Mouse (Mus musculus) testis, adult 2 months (tissue): ENCODE results near the gene Calcrl. TPM values are rescaled to one million over a fixed set of nuclear protein-coding genes. Genes with fewer than 3 reads are reported as not detected.

Source experiments
- H3K27ac ChIP-seq: fragments of 200-500 bp; 2 replicates; pipeline ENCODE4 v1.5.1; 2012; ENCODE audit warnings: low read depth, low read length; ENCODE audit not compliant: control insufficient read depth, insufficient read depth
- H3K27me3 ChIP-seq: fragments of 200-500 bp; 2 replicates; pipeline ENCODE4 v1.6.1; 2012; ENCODE audit warnings: mild to moderate bottlenecking, low read length, moderate library complexity; ENCODE audit not compliant: control insufficient read depth, insufficient read depth
- H3K36me3 ChIP-seq: fragments of 200-500 bp; 2 replicates; pipeline ENCODE4 v1.6.1; 2012; ENCODE audit warnings: mild to moderate bottlenecking, low read length; ENCODE audit not compliant: control insufficient read depth, insufficient read depth
- H3K4me1 ChIP-seq: fragments of 200-500 bp; 2 replicates; pipeline ENCODE4 v1.6.1; 2012; ENCODE audit warnings: low read length; ENCODE audit not compliant: control insufficient read depth, insufficient read depth
- H3K4me3 ChIP-seq: fragments of 200-500 bp; 2 replicates; pipeline ENCODE4 v1.5.1; 2012; ENCODE audit warnings: low read depth, mild to moderate bottlenecking, low read length, moderate library complexity, mixed read lengths; ENCODE audit not compliant: control insufficient read depth
- CTCF ChIP-seq: fragments of 200-500 bp; IDR thresholded peaks from 2 replicates; pipeline ENCODE4 v1.5.1; 2012; ENCODE audit warnings: low read depth, mild to moderate bottlenecking, inconsistent platforms, low read length, moderate library complexity; ENCODE audit not compliant: control insufficient read depth, insufficient read depth, insufficient replicate concordance
- POLR2A ChIP-seq: fragments of 200-500 bp; IDR thresholded peaks from 2 replicates; pipeline ENCODE4 v1.6.1; 2012; ENCODE audit warnings: low read depth, mild to moderate bottlenecking, inconsistent platforms, low read length, moderate library complexity; ENCODE audit not compliant: control insufficient read depth
- polyA plus RNA-seq: library from polyadenylated mRNA; depleted of rRNA; stranded (reverse); fragments of >200 nt; gene quantifications from 2 replicates; pipeline ENCODE4 v1.2.3, GENCODE M21; 2012

The Calcrl gene
- polyA plus RNA-seq, 1 experiment: 0.42 TPM

DNA sequence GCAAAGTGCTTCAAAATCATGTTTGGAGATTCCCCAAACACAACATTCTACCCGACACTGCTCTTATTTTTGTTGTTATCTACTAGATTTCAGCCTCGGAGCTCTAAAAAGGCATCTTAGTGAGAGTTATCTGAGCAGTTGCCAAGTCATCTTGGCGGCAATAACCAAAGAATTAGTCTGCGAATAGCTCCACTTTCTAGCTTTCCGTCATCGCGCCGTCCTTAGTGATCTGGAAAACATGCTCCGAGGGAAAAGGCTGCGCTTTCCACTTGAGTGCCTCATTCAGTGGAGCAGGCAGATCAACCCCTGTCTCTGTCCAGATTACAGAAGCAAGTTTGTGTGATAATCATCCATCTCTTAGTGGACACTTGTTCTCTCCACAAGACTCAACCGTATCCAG lies 44.4 kb downstream of the Calcrl start:
- H3K27me3 ChIP-seq: no peaks in the 10 kb centered on the region
- no peaks in the 10 kb centered on the region for H3K4me1 ChIP-seq
- no peak for TF ChIP-seq POLR2A
- TF ChIP-seq CTCF: no peak
- no peak overlapping the region for H3K4me3 ChIP-seq
- no peaks in the 10 kb centered on the region for H3K36me3 ChIP-seq
- no peak overlapping the region for H3K27ac ChIP-seq

DNA sequence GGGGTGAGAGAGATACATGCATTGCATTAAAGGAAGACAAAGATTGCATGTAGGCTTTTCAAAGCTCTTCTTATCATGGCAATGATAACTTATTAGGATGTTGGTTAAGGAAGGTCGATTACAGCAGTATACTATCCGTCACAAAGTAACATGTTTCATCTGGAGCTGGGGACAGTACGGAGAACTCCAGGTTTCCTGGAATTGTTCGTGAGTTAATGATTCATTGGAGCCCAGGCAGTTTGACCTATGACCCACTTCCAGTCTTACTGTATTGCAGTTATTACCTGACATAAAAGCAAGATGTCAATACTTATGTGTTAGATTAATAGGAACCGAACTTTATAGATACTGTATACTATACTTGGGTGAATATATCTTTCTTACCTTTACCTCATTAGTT lies 46.5 kb downstream of the Calcrl start:
- no peak overlapping the region for H3K4me3 ChIP-seq

DNA sequence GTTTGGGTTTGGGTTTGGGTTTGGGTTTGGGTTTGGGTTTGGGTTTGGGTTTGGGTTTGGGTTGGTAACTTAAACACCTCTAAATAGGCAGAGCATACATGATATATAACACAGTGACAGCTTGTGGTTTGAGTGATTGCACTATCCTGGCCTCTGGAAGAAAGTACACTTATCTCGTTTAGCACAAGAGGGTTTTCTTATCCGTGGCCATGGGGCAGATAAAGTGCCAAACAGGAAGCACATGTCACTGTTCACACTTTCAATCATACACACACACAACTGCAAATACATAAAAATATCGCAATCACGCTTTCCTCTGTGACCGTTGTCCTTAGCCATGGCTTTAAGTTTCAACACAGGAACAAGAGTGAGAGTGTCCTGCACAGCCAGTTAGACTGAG lies 56.0 kb downstream of the Calcrl start:
- Histone ChIP-seq H3K4me3 (no peak overlapping the region), H3K27ac (no peak overlapping the region), H3K4me1 (no peaks in the 10 kb centered on the region), H3K36me3 (no peaks in the 10 kb centered on the region), H3K27me3 (no peaks in the 10 kb centered on the region)
- TF ChIP-seq CTCF (no peak), POLR2A (no peak)

More for the DNA sequence above, 46.5 kb downstream of the Calcrl start:
- Histone ChIP-seq H3K27ac (no peak overlapping the region), H3K27me3 (no peaks in the 10 kb centered on the region), H3K4me1 (no peaks in the 10 kb centered on the region), H3K36me3 (no peaks in the 10 kb centered on the region)
- no peak for TF ChIP-seq CTCF
- no peak for TF ChIP-seq POLR2A

DNA sequence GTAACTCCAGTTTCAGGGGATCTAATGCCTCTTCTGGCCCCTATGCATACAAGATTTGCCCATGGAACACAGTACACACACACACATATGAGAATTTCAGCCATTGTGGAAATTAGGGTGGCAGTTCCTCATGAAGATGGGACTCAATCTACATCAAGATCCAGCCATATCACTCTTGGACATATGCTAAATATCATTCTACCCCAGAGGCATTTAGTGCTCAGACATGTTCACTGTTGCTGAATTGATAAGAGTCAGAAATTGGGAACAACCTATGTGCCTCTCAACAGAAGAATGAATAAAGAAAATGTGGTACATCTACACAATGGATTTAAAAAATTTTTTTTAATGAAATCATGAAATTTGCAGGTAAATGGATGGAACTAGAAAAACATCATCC lies 58.5 kb downstream of the Calcrl start:
- Histone ChIP-seq H3K4me3 (no peak overlapping the region), H3K36me3 (no peaks in the 10 kb centered on the region), H3K27ac (no peak overlapping the region), H3K4me1 (no peaks in the 10 kb centered on the region), H3K27me3 (no peaks in the 10 kb centered on the region)
- TF ChIP-seq POLR2A (no peak), CTCF (no peak)

GRCm38 (mm10) chr2:84365266-84365665 lies 59.9 kb downstream of the Calcrl start:
- TF ChIP-seq POLR2A (no peak), CTCF (no peak)
- H3K4me3 ChIP-seq: no peak overlapping the region
- no peaks in the 10 kb centered on the region for H3K4me1 ChIP-seq
- H3K36me3 ChIP-seq: no peaks in the 10 kb centered on the region
- H3K27me3 ChIP-seq: no peaks in the 10 kb centered on the region
- H3K27ac ChIP-seq: no peak overlapping the region

DNA sequence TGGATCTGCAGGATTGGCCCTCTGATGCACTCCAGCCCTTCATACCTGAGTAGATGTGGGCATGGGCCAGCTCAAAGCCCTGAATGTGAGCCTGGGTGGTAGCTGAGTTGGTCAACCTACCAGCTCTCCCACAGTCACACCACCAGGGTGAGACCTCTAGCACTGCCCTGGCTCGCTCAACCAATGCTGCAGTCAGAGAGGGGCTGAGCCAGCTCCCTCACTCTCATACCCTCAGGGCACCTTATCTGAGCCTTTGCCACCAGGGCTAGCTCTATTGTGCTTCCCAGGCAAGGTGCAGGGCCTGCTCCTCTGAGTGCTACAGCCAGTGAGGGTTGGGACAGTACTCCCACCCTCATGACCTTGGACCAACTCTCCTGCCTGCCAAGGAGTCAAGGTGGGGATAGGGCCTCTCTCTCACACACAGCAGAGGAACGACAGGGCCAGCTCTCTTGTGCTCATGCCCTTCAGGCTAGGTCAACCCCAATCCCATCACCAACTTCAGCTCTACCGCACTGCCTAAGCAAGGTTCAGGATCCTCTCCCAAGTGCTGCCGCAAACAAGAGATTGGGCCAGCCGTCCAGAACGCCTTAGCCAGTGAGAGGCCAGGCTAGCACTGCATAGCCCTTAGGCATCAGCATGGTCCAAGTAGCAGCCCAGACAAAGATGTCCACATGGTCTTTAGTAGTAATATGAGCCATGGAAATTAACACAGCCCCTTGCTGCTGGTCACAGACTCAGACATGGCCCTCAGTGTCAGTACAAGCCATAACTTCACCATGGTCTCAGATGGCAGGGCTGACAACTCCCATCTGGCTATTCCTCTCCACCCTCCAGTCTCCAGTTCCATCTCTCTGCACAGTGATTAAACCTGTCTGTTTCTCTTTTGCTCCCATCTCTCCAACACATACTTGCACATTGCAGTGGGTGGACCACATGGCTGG lies 62.2 kb downstream of the Calcrl start:
- H3K4me1 ChIP-seq: no peaks in the 10 kb centered on the region
- no peaks in the 10 kb centered on the region for H3K27me3 ChIP-seq
- TF ChIP-seq CTCF (no peak), POLR2A (no peak)
- no peaks in the 10 kb centered on the region for H3K36me3 ChIP-seq
- H3K4me3 ChIP-seq: no peak overlapping the region
- H3K27ac ChIP-seq: no peak overlapping the region

GRCm38 (mm10) chr2:84358690-84359343 lies 66.4 kb downstream of the Calcrl start:
- no peaks in the 10 kb centered on the region for H3K36me3 ChIP-seq
- H3K27ac ChIP-seq: no peak overlapping the region
- H3K4me3 ChIP-seq: no peak overlapping the region
- no peaks in the 10 kb centered on the region for H3K4me1 ChIP-seq
- TF ChIP-seq CTCF (no peak), POLR2A (no peak)
- H3K27me3 ChIP-seq: no peaks in the 10 kb centered on the region

DNA sequence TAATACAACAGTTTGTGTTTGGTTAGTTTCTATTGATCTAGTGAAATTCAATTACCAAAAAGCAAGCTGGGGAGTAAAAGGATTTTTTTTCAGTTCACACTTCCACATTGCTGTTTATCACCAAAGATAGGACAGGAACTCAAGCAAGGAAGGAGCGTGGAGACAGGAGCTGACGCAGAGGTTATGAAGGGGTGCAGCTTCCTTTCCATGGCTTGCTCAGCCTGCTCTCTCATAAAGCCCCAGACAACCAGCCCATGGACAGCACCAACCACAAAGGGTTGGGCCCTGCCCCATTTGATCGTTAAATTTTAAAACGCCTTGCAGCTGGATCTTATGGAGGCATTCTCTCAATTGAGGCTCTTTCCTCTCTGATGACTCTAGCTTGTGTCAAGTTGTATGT lies 69.9 kb downstream of the Calcrl start:
- no peaks in the 10 kb centered on the region for H3K27me3 ChIP-seq
- H3K4me3 ChIP-seq: no peak overlapping the region

More for the DNA sequence above, 69.9 kb downstream of the Calcrl start:
- Histone ChIP-seq H3K4me1 (no peaks in the 10 kb centered on the region), H3K36me3 (no peaks in the 10 kb centered on the region), H3K27ac (no peak overlapping the region)
- TF ChIP-seq POLR2A: no peak
- no peak for TF ChIP-seq CTCF
